Mouse (Mus musculus) kidney, adult 2 months (tissue): ENCODE data around the gene Slc2a5.

ENCODE experiments used
- CTCF ChIP-seq: fragments of 200-500 bp; conservative IDR thresholded peaks from 2 replicates; pipeline ENCODE4 v1.5.1; 2011; ENCODE audit warnings: low read depth, mild to moderate bottlenecking, control low read depth, low read length, moderate library complexity, mixed read lengths; ENCODE audit not compliant: insufficient read depth, insufficient read length
- POLR2A ChIP-seq: fragments of 200-500 bp; IDR thresholded peaks from one replicate; pipeline ENCODE4 v1.6.1; 2011; ENCODE audit warnings: low read depth, low read length, control low read depth

- no peak for TF ChIP-seq POLR2A
- no peak for TF ChIP-seq CTCF
Measured at GRCm38 (mm10) chr4:150132692-150133271, 13.7 kb downstream of the Slc2a5 start.
